Mouse (Mus musculus): ENCODE data around the gene Ap3d1. TPM values are rescaled to one million over a fixed set of nuclear protein-coding genes. Genes with fewer than 3 reads are reported as not detected.

Ap3d1 gene
- polyA plus RNA-seq, 1 experiment from 2014 or later, result 20.9 TPM

DNA sequence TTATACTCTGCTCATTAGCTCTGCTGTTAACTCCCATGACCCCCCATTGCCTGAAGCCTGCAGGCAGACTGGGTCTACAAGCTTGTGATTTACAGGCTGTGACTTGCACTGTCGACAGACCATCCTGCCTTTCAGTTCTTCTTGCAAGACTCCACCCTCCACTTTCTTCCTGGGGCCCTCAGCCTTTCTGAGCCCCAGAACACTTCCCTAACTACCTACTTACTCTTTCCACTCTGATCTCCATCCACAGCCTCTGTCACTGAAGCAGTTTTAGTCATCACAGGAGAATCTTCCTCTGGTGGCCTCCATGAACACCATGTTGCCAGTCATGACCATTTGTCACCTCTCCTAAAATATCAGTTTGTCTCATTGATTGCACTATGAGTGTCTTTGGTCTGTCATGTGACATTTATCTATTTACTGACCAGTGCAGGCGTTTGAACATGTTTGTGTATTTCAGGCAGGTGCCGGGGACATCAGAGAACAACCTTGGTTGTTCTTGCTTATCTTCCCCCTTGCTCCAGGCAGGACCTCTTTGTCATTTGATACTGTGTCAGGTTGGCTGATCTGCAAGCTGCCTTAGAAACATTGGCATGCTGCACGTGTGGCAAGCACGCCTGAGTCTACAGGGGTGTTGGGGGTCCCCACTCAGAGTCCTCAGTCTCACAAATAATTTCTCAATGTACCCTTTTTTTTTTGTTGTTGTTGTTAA, 78.4 kb downstream of the Ap3d1 start:
- Histone ChIP-seq H3K4me2 (ENCODE audit: low read depth, low read length) (no peak overlapping the region), H3K36me3 (ENCODE audit: control insufficient read depth, insufficient read depth) (peaks cover 24% of the 10 kb centered on the region), H3K27me3 (ENCODE audit: control insufficient read depth, insufficient read depth, low read depth, low read length) (no peaks in the 10 kb centered on the region), H3K9ac (ENCODE audit: low read depth, low read length) (no peak overlapping the region; the same call in 1 of the 2 replicates), H3K9me3 (replicated peaks; ENCODE audit: control insufficient read depth, low read length) (no peaks in the 10 kb centered on the region), H3K4me3 (ENCODE audit: low read depth, low read length) (no peak overlapping the region), H3K27ac (ENCODE audit: low read length) (peak overlapping the region; percentile 73), H3K4me1 (ENCODE audit: control insufficient read depth, low read depth, low read length) (peaks cover 44% of the 10 kb centered on the region)
- WGBS (ENCODE audit: insufficient replicate concordance), result 9% methylated on average over 5 of the region's 5 CpGs
- ATAC-seq (ENCODE audit: low read depth), result no peak

DNA sequence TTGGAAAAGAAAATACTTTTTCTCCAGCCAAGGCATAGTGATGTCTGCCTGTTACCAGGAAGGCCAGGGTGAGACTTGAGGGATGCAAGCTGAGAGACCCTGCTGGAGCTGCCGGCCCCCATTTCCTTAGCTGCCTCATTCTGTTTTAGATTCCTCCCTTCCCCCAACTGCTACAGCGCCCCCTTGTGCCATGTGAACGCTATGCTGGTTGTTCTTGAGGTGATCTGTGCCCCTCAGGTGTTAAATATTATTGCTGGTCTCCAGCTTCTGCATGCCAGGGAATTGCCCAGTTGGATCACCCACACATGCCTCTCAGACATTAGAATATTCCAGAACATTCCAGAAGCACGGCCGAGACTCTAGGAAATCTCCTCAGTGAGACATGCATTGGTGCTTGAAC, 80.9 kb downstream of the Ap3d1 start:
- no peak for ATAC-seq (ENCODE audit: low read depth)
- Histone ChIP-seq H3K4me2 (ENCODE audit: low read depth, low read length) (no peak overlapping the region), H3K36me3 (ENCODE audit: control insufficient read depth, insufficient read depth) (peaks cover 2% of the 10 kb centered on the region; the same call in 1 of the 2 replicates), H3K4me3 (ENCODE audit: low read depth, low read length) (no peak overlapping the region), H3K4me1 (ENCODE audit: control insufficient read depth, low read depth, low read length) (peaks cover 57% of the 10 kb centered on the region), H3K27me3 (ENCODE audit: control insufficient read depth, insufficient read depth, low read depth, low read length) (no peaks in the 10 kb centered on the region), H3K27ac (ENCODE audit: low read length) (no peak overlapping the region), H3K9ac (ENCODE audit: low read depth, low read length) (no peak overlapping the region), H3K9me3 (replicated peaks; ENCODE audit: control insufficient read depth, low read length) (no peaks in the 10 kb centered on the region)
- 34% methylated on average over 5 of the region's 5 CpGs for WGBS (ENCODE audit: insufficient replicate concordance)

DNA sequence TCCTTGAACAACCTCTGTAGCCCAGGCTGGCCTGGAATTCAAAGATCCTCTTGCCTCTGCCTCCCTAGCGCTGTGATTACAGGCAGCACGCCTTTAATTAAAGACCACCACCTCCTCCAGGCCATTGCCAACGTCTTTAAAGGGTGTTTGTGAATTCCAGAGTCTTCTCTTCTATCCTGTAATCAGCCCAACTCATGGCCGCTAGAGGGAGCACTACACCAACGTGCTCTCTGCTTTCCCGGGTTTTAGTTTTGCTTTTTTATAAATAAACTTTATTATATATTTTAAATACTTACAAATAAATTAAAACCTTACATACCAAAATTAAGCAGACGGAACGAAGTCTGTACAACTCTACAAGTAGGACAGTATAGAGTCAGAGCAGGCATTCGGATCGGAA, 82.9 kb downstream of the Ap3d1 start:
- peak overlapping the region; percentile 66 for H3K27ac ChIP-seq (ENCODE audit: low read length)
- H3K9me3 ChIP-seq (replicated peaks; ENCODE audit: control insufficient read depth, low read length), result no peaks in the 10 kb centered on the region
- ATAC-seq (ENCODE audit: low read depth), result no peak
- H3K27me3 ChIP-seq (ENCODE audit: control insufficient read depth, insufficient read depth, low read depth, low read length), result no peaks in the 10 kb centered on the region
- H3K4me1 ChIP-seq (ENCODE audit: control insufficient read depth, low read depth, low read length), result peaks cover 52% of the 10 kb centered on the region
- peak overlapping the region; percentile 36 for H3K9ac ChIP-seq (ENCODE audit: low read depth, low read length)
- peak overlapping the region; percentile 50 for H3K4me2 ChIP-seq (ENCODE audit: low read depth, low read length)
- 13% methylated on average over 10 of the region's 10 CpGs for WGBS (ENCODE audit: insufficient replicate concordance)
- H3K36me3 ChIP-seq (ENCODE audit: control insufficient read depth, insufficient read depth), result no peaks in the 10 kb centered on the region
- H3K4me3 ChIP-seq (ENCODE audit: low read depth, low read length), result peak overlapping the region; percentile 47

DNA sequence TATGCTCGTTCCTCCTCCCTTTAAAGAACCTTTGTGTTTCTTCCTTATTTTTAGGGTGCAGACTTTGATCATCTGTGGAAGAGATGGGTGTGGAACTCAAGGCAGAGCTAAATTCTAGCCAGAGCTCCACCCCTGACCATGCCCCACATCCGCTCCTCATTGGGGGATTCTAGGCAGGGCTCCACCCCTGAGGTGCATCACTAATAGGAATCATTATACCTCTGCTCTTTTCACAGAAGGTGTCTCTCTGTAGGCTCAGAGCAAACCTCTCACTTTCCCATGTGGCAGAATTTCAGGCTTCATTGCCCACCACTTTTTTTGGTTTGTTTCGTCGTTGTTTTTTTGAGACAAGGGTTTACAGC, 83.2 kb downstream of the Ap3d1 start:
- Histone ChIP-seq H3K9ac (ENCODE audit: low read depth, low read length) (peak overlapping the region; percentile 26), H3K4me1 (ENCODE audit: control insufficient read depth, low read depth, low read length) (peaks cover 48% of the 10 kb centered on the region)
- ATAC-seq (ENCODE audit: low read depth), result peak; percentile 62

DNA sequence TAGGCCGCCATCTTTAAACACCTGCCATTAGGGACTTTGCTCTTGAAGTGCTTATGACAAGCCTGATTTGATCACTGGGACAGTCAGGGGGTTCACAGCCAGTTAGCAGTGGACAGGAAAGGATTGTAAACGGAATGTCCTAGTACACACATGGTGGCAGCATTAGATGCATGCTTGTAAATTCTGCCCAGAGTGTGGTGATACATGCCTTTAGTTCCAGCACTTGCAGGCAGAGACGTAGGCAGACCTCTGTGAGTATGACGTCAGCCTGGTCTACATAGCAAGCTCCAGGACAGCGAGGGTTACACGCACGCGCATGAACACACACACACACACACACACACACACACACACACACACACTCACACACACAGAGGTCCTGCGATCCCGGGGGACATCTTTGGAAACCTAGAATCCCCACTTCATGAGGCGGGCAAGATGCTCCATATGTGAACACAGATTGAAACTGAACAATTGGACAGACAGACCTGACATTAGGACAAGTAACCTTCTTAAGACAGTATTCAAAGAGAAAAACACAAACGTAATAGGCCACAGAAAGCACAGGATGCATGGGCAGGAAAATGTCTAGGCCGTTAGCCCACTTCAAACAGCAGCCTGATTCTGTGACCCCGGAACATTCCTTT, 83.7 kb downstream of the Ap3d1 start:
- Histone ChIP-seq H3K4me2 (ENCODE audit: low read depth, low read length) (no peak overlapping the region), H3K36me3 (ENCODE audit: control insufficient read depth, insufficient read depth) (no peaks in the 10 kb centered on the region), H3K9ac (ENCODE audit: low read depth, low read length) (no peak overlapping the region), H3K9me3 (replicated peaks; ENCODE audit: control insufficient read depth, low read length) (no peaks in the 10 kb centered on the region), H3K4me3 (ENCODE audit: low read depth, low read length) (no peak overlapping the region), H3K27me3 (ENCODE audit: control insufficient read depth, insufficient read depth, low read depth, low read length) (no peaks in the 10 kb centered on the region), H3K27ac (ENCODE audit: low read length) (peak overlapping the region; percentile 83; the same call in 1 of the 2 replicates), H3K4me1 (ENCODE audit: control insufficient read depth, low read depth, low read length) (peaks cover 43% of the 10 kb centered on the region)
- ATAC-seq (ENCODE audit: low read depth), result no peak
- 83% methylated on average over 14 of the region's 14 CpGs for WGBS (ENCODE audit: insufficient replicate concordance)

More for the DNA sequence above, 83.2 kb downstream of the Ap3d1 start:
- Histone ChIP-seq H3K4me2 (ENCODE audit: low read depth, low read length) (peak overlapping the region; percentile 50), H3K36me3 (ENCODE audit: control insufficient read depth, insufficient read depth) (no peaks in the 10 kb centered on the region), H3K9me3 (replicated peaks; ENCODE audit: control insufficient read depth, low read length) (no peaks in the 10 kb centered on the region), H3K27ac (ENCODE audit: low read length) (peak overlapping the region; percentile 66), H3K4me3 (ENCODE audit: low read depth, low read length) (peak overlapping the region; percentile 47), H3K27me3 (ENCODE audit: control insufficient read depth, insufficient read depth, low read depth, low read length) (no peaks in the 10 kb centered on the region)
- WGBS (ENCODE audit: insufficient replicate concordance), result 48% methylated on average over 4 of the region's 4 CpGs

Other genes with a start within 250 kb of the Ap3d1 start
- gene Onecut3, start 247.4 kb downstream of the Ap3d1 start, polyA plus RNA-seq (2015; fragmentation: Nextera tagmentation; extraction: Ambion mirVana), result 0.02 TPM in 1 of 2 replicates, not detected in the other
- 0.02 TPM in 1 of 2 replicates, not detected in the other for gene Atp8b3, start 203.1 kb downstream of the Ap3d1 start, polyA plus RNA-seq (2015; fragmentation: Nextera tagmentation; extraction: Ambion mirVana)
- 10.9 and 12.1 TPM in 2 replicates for gene Rexo1, start 180.7 kb downstream of the Ap3d1 start, polyA plus RNA-seq (2015; fragmentation: Nextera tagmentation; extraction: Ambion mirVana)
- 9.6 and 10.7 TPM in 2 replicates for gene Klf16, start 164.9 kb downstream of the Ap3d1 start, polyA plus RNA-seq (2015; fragmentation: Nextera tagmentation; extraction: Ambion mirVana)
- 31.4 and 35.9 TPM in 2 replicates for gene Abhd17a, start 151.9 kb downstream of the Ap3d1 start, polyA plus RNA-seq (2015; fragmentation: Nextera tagmentation; extraction: Ambion mirVana)
- 35.3 and 38.3 TPM in 2 replicates for gene Scamp4, start 139.4 kb downstream of the Ap3d1 start, polyA plus RNA-seq (2015; fragmentation: Nextera tagmentation; extraction: Ambion mirVana)
- 3.2 and 3.7 TPM in 2 replicates for gene Adat3, start 139.4 kb downstream of the Ap3d1 start, polyA plus RNA-seq (2015; fragmentation: Nextera tagmentation; extraction: Ambion mirVana)
- gene Gm49322, start 136.2 kb downstream of the Ap3d1 start, polyA plus RNA-seq (2015; fragmentation: Nextera tagmentation; extraction: Ambion mirVana), result 1.2 and 1.5 TPM in 2 replicates
- gene Csnk1g2, start 119.4 kb downstream of the Ap3d1 start, polyA plus RNA-seq (2015; fragmentation: Nextera tagmentation; extraction: Ambion mirVana), result 5.0 and 9.8 TPM in 2 replicates
- gene Btbd2, start 85.2 kb downstream of the Ap3d1 start, polyA plus RNA-seq (2015; fragmentation: Nextera tagmentation; extraction: Ambion mirVana), result 2.8 and 5.1 TPM in 2 replicates
- gene Mknk2, start 64.2 kb downstream of the Ap3d1 start, polyA plus RNA-seq (2015; fragmentation: Nextera tagmentation; extraction: Ambion mirVana), result 41.5 and 54.4 TPM in 2 replicates
- gene Mob3a, start 40.3 kb downstream of the Ap3d1 start, polyA plus RNA-seq (2015; fragmentation: Nextera tagmentation; extraction: Ambion mirVana), result 26.1 and 27.4 TPM in 2 replicates
- gene Izumo4, start 40.1 kb downstream of the Ap3d1 start, polyA plus RNA-seq (2015; fragmentation: Nextera tagmentation; extraction: Ambion mirVana), result 9.3 and 10.4 TPM in 2 replicates
- 6.0 and 7.5 TPM in 2 replicates for gene Dot1l, start 12.9 kb upstream of the Ap3d1 start, polyA plus RNA-seq (2015; fragmentation: Nextera tagmentation; extraction: Ambion mirVana)
- 23.4 and 30.1 TPM in 2 replicates for gene Sf3a2, start 55.9 kb upstream of the Ap3d1 start, polyA plus RNA-seq (2015; fragmentation: Nextera tagmentation; extraction: Ambion mirVana)
- gene Plekhj1, start 56.4 kb upstream of the Ap3d1 start, polyA plus RNA-seq (2015; fragmentation: Nextera tagmentation; extraction: Ambion mirVana), result 61.4 and 64.7 TPM in 2 replicates
- 0.08 TPM in 1 of 2 replicates, not detected in the other for gene Amh, start 63.0 kb upstream of the Ap3d1 start, polyA plus RNA-seq (2015; fragmentation: Nextera tagmentation; extraction: Ambion mirVana)
- gene Jsrp1, start 71.2 kb upstream of the Ap3d1 start, polyA plus RNA-seq (2015; fragmentation: Nextera tagmentation; extraction: Ambion mirVana), result 0.54 and 1.2 TPM in 2 replicates
- gene Oaz1, start 84.4 kb upstream of the Ap3d1 start, polyA plus RNA-seq (2015; fragmentation: Nextera tagmentation; extraction: Ambion mirVana), result 1,363 and 1,382 TPM in 2 replicates
- not detected in 2 replicates for gene Lingo3, start 101.8 kb upstream of the Ap3d1 start, polyA plus RNA-seq (2015; fragmentation: Nextera tagmentation; extraction: Ambion mirVana)
- gene Lsm7, start 112.9 kb upstream of the Ap3d1 start, polyA plus RNA-seq (2015; fragmentation: Nextera tagmentation; extraction: Ambion mirVana), result 92.5 and 108 TPM in 2 replicates
- gene Sppl2b, start 113.0 kb upstream of the Ap3d1 start, polyA plus RNA-seq (2015; fragmentation: Nextera tagmentation; extraction: Ambion mirVana), result 60.4 and 65.3 TPM in 2 replicates
- gene Tmprss9, start 129.6 kb upstream of the Ap3d1 start, polyA plus RNA-seq (2015; fragmentation: Nextera tagmentation; extraction: Ambion mirVana), result 0.04 TPM in 1 of 2 replicates, not detected in the other
- 151 and 160 TPM in 2 replicates for gene Timm13, start 158.7 kb upstream of the Ap3d1 start, polyA plus RNA-seq (2015; fragmentation: Nextera tagmentation; extraction: Ambion mirVana)
- 10.3 TPM in 2 replicates for gene Lmnb2, start 176.0 kb upstream of the Ap3d1 start, polyA plus RNA-seq (2015; fragmentation: Nextera tagmentation; extraction: Ambion mirVana)
- 4.0 and 5.0 TPM in 2 replicates for gene Gadd45b, start 187.8 kb upstream of the Ap3d1 start, polyA plus RNA-seq (2015; fragmentation: Nextera tagmentation; extraction: Ambion mirVana)

Measured in liver, embryonic 16.5 days (tissue).